Mouse (Mus musculus) ES-Bruce4 (cell line): ENCODE measurements around the gene Cdc42se1. TPM values are rescaled to one million over a fixed set of nuclear protein-coding genes. Genes with fewer than 3 reads are reported as not detected.
"Not testable (repeated sequence)": the region's sequence is repeated elsewhere in the genome, so short reads cannot be mapped to it uniquely, and the experiment has no call there.

Experiments used
- H3K27ac ChIP-seq: 2 replicates; pipeline ENCODE4 v1.5.1; 2012; ENCODE audit warnings: low read length, inconsistent platforms; ENCODE audit not compliant: insufficient read depth
- H3K27me3 ChIP-seq: 2 replicates; pipeline ENCODE4 v1.6.1; 2012; ENCODE audit warnings: mild to moderate bottlenecking, low read length, inconsistent platforms; ENCODE audit not compliant: control insufficient read depth, poor library complexity, insufficient read depth, severe bottlenecking
- H3K36me3 ChIP-seq: 2 replicates; pipeline ENCODE4 v1.6.1; 2012; ENCODE audit warnings: inconsistent platforms, mild to moderate bottlenecking, low read length, moderate library complexity; ENCODE audit not compliant: control insufficient read depth, poor library complexity, insufficient read depth, severe bottlenecking
- H3K4me1 ChIP-seq: one replicate; pipeline ENCODE4 v1.8.1; 2011; ENCODE audit warnings: low read length; ENCODE audit not compliant: control insufficient read depth, insufficient read depth
- H3K4me3 ChIP-seq: 2 replicates; pipeline ENCODE4 v1.5.1; 2011; ENCODE audit warnings: low read depth, mild to moderate bottlenecking, low read length
- H3K9ac ChIP-seq: 2 replicates; pipeline ENCODE4 v1.6.1; 2012; ENCODE audit warnings: low read depth, mild to moderate bottlenecking, inconsistent platforms; ENCODE audit not compliant: poor library complexity, severe bottlenecking
- H3K9me3 ChIP-seq: replicated peaks from 2 replicates; pipeline ENCODE4 v1.6.1; 2012; ENCODE audit warnings: mild to moderate bottlenecking, low read length, inconsistent platforms; ENCODE audit not compliant: control insufficient read depth, poor library complexity, insufficient read depth, severe bottlenecking
- CTCF ChIP-seq: IDR thresholded peaks from one replicate; pipeline ENCODE4 v1.8.1; 2011; ENCODE audit warnings: low read depth, low read length
- EP300 ChIP-seq: IDR thresholded peaks from 2 replicates; pipeline ENCODE4 v1.6.1; 2011; ENCODE audit warnings: low read depth, low read length; ENCODE audit not compliant: insufficient read depth
- POLR2A ChIP-seq: IDR thresholded peaks from one replicate; pipeline ENCODE4 v1.8.1; 2011; ENCODE audit warnings: low read length; ENCODE audit not compliant: insufficient read depth
- polyA plus RNA-seq: library from polyadenylated mRNA; stranded (reverse); fragments of >200 nt; gene quantifications from 2 replicates; pipeline ENCODE4 v1.2.4, GENCODE M21; 2011; ENCODE audit warnings: low read depth; ENCODE audit not compliant: missing spikeins, insufficient read depth, insufficient read length

Cdc42se1 gene
- polyA plus RNA-seq, 1 experiment, result 57.4 TPM

GRCm38 (mm10) chr3:95203880-95204279, 24.7 kb upstream of the Cdc42se1 start:
- Histone ChIP-seq H3K9ac (no peak overlapping the region), H3K27me3 (no peaks in the 10 kb centered on the region), H3K36me3 (peaks cover 43% of the 10 kb centered on the region), H3K4me3 (no peak overlapping the region), H3K9me3 (no peaks in the 10 kb centered on the region), H3K27ac (no peak overlapping the region), H3K4me1 (no peaks in the 10 kb centered on the region)
- TF ChIP-seq CTCF, result no peak
- TF ChIP-seq POLR2A, result no peak
- no peak for TF ChIP-seq EP300

DNA sequence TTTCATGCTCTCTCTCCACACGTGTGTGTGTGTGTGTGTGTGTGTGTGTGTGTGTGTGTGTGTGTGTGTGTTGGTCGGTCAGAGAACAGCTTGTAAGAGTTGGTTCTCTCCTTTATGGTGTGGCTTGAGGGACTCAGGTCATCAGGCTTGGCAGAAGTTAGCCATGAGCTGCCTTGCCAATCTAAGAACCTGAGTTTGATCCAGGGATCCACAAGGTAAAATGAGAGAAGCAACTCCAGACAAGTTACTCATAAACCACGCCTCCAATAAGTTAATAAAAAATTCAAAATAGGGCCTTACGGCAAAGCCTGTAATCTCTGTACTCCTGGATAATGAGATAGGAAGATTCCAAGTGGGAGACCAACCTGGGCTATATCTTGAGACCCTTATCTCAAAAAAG, 20.2 kb upstream of the Cdc42se1 start:
- Histone ChIP-seq H3K36me3 (peaks cover 24% of the 10 kb centered on the region), H3K9me3 (no peaks in the 10 kb centered on the region), H3K4me3 (no peak overlapping the region), H3K4me1 (no peaks in the 10 kb centered on the region), H3K27me3 (no peaks in the 10 kb centered on the region), H3K27ac (no peak overlapping the region), H3K9ac (no peak overlapping the region)
- TF ChIP-seq CTCF (no peak), POLR2A (no peak), EP300 (no peak)

- Histone ChIP-seq H3K27ac (no peak overlapping the region), H3K9ac (no peak overlapping the region), H3K27me3 (no peaks in the 10 kb centered on the region), H3K9me3 (no peaks in the 10 kb centered on the region), H3K4me1 (no peaks in the 10 kb centered on the region), H3K36me3 (peaks cover 17% of the 10 kb centered on the region), H3K4me3 (no peak overlapping the region)
- TF ChIP-seq EP300 (no peak), POLR2A (no peak), CTCF (no peak)
Measured at GRCm38 (mm10) chr3:95210585-95210984, 17.9 kb upstream of the Cdc42se1 start.

- not testable (repeated sequence) for H3K9me3 ChIP-seq, H3K27me3 ChIP-seq, H3K9ac ChIP-seq, H3K27ac ChIP-seq, H3K4me3 ChIP-seq, H3K4me1 ChIP-seq
- peaks cover 15% of the 10 kb centered on the region for H3K36me3 ChIP-seq
Measured at GRCm38 (mm10) chr3:95212889-95213608, 15.5 kb upstream of the Cdc42se1 start.

GRCm38 (mm10) chr3:95213609-95213975, 14.9 kb upstream of the Cdc42se1 start:
- H3K4me3 ChIP-seq, result no peak overlapping the region
- H3K27ac ChIP-seq, result no peak overlapping the region
- no peak overlapping the region for H3K9ac ChIP-seq
- no peaks in the 10 kb centered on the region for H3K27me3 ChIP-seq
- peaks cover 15% of the 10 kb centered on the region for H3K36me3 ChIP-seq
- no peaks in the 10 kb centered on the region for H3K4me1 ChIP-seq
- H3K9me3 ChIP-seq, result no peaks in the 10 kb centered on the region
- TF ChIP-seq EP300 (no peak), POLR2A (no peak), CTCF (no peak)

DNA sequence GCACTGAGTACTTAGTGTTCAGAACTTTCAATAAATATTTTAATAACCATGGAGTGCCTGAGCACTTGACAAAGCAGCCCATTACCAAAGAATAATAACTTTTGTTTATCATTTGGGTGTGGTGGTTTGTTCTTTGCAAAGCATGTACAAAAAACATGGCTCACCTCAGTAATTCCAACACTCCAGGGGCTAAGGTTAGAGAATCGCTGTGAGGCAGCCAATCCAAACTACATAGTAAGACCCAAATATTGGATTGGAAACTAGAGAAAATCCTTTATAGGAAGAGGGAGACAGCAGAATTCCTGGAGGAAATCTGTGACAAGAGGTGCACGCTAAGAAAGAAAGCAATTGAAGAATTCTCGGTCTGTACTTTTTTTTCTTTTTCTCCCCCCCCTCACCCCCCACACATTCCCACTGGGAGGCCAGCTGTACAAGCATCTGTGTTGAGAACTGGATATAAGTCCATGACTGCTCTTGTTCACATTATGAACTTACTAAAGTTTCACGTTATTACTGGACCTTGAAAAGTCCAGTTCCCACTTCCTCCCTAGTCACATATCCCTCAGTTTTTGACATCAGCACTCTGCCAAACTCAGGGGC, 11.8 kb upstream of the Cdc42se1 start:
- no peak for TF ChIP-seq CTCF
- TF ChIP-seq EP300, result no peak
- TF ChIP-seq POLR2A, result no peak
- Histone ChIP-seq H3K27ac (peak overlapping the region; percentile 45; the same call in 1 of the 2 replicates), H3K36me3 (peaks cover 15% of the 10 kb centered on the region), H3K9me3 (no peaks in the 10 kb centered on the region), H3K4me1 (no peaks in the 10 kb centered on the region), H3K9ac (peak overlapping the region; percentile 90), H3K4me3 (peak overlapping the region; percentile 58), H3K27me3 (no peaks in the 10 kb centered on the region)
